Mouse (Mus musculus) A20 (cell line): ENCODE data around the gene Vwa1.
A peak's percentile ranks its signal among the peaks of the same experiment; 100 is the strongest.
"Not testable (repeated sequence)": the region's sequence is repeated elsewhere in the genome, so short reads cannot be mapped to it uniquely, and the experiment has no call there.

Experiments
- DNase-seq: peaks from one replicate; pipeline ENCODE4 v3.0.0-alpha.2; 2011; ENCODE audit warnings: low read depth, low spot score

The Vwa1 gene

DNA sequence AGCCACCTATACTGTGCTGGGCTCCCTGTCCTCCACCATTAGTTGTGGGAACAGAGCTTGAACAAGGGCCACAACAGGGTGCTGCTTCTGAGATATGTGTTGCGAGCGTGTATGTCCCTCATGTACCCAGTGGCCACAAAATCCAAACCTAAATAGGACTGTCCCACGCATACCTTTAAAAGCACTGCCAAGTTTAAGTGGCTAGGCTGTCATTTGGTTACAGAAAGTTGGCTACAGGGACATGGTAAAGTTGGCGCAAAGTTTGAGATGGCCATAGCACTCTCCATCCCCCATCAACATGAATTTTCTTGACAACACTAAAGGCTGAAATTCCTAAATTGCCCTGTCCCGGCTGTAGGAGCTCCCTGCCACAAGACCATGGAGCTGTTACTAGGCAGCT, 29.4 kb downstream of the Vwa1 start:
- DNase-seq, result no peak

- DNase-seq, result no peak
Observed at GRCm38 (mm10) chr4:155744474-155744873, 30.0 kb downstream of the Vwa1 start.

- DNase-seq, result no peak
Observed at GRCm38 (mm10) chr4:155742684-155743083, 31.8 kb downstream of the Vwa1 start.

DNA sequence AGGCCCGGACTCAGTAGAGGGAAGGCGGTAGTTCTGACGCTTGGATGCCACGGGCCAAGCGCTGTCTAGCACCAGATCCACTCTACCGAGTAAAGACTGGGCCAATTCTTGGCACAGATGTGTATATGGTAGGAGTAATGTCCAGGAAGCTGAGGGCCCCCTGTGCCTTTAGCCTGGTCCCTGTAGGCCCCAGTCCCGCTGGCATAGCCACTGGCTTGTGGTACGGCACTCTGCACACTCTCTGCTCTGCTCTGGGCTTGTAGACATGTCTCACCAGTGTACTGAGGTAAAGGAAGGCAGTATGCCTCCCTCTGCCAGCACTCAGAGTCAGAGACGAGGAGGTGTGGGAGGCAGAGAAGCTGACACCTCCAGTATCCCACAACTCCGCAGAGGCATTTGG, 33.8 kb downstream of the Vwa1 start:
- not testable (repeated sequence) for DNase-seq

DNA sequence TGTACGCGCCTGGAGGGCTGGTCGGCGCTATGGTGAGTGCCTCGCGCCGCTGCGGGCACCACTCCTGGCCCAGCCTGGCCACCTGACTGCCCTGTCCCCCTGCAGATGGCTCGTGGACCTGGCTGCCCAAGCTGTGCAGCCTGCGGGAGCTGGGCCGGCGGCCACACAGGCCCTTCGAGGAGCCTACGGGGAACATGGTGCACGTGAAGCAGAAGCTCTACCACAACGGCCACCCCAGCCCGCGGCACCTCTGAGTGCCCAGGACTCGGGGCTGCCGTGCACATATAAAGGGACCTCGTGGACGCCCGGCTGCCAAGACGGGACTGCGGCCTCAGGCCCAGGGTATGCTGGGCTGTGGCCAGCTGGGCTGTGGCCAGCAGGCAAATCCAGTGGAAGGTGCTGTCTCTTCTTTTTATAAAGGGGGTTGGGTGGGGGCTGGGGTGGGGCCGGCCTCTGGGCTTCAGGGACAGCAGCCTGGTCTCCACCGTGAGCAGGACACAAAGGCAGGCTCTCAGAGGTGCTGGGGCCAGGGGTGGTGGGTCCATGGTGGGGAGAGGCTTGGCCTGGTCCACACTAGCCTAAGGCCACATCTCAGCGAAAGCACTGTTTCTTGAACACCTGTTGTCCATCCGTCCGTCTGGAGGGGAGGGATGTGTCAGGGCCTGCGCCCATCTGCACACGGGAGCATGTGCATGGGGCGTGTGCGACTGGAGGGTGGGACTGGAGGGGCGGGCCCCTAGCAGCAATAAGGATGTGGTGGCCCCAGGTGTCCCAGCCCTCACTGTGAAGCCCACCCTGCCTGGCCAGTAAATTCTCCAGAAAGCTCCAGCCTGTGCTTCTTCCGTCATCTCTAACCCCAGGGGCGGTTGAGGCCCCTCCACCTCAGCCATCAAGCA, 34.5 kb downstream of the Vwa1 start:
- DNase-seq, result no peak

DNA sequence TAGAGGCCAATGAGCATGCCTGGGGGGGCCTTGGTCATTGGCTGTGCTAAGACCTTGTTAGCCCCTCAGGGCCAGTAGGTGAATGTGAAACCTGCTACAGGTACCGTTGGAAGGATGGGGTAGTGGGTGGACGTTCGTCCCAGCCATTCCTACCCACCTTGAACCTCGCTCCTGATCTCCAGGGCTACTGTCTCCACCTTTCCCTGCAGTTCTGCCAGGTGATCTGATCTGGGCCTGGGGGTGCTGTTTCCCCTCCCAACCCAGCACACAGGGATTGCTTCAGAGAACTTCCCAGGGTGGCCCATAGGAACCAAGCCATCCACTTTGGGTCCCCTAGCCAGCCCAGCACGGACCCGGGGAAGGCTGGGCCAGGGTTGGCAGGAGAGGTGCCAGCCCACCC, 35.3 kb downstream of the Vwa1 start:
- DNase-seq, result no peak

DNA sequence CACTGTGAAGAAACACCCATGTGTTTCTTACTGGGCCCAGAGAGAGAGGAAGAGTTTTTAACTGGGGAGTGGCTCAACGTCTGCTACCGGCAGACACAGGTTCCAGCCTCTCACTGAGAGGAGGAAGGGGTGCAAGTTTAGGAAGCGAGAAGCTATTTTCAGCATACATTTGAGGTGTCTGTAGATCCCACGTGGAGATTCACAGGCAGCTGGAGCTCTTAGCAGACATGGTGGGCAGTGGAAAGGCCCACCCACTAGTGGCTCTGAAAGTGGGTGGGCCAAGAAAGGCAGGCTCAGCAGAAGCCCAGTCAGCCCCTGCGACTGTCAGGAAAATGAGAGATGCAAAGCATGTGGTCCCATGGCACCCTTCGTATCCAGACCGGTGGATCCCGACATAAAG, 36.2 kb downstream of the Vwa1 start:
- DNase-seq, result no peak

DNA sequence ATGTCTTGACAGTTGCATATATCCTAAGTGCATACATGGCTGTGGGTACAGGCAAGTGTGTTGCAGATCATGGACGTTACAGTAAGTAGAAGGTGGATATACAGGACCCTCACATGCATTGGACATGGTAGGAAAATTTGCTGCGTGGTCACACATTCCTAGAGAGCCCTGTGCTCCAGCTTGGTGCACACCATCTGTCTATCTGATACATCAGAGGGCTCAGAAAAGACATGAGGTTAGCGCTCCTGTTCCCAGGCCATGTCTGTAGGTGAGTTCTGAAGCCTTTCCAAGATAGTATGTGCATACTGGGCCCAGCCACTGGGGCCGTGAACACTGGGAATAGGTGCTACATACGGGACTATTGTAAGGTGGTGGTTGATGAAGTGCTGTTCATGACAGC, 38.1 kb downstream of the Vwa1 start:
- DNase-seq, result no peak

DNA sequence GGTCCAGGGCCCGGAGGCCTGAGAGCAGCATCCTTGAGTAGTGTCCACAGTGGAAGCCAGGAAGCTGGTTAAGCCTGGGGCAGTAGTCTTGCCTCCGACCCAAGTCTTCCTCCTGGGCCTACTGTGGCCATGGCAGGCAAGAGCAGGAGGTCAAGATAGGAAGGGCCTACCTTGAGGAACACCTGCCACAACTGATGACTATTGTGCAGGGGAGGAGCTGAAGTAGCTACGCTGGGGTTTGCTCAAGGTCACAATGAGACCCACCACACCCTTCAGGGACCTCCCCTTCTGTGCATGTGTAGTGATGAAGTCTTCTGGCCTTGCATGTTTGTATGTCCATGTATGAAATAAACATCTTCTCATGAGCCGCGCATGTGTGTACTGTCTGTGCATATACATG, 38.7 kb downstream of the Vwa1 start:
- peak; percentile 46 for DNase-seq

DNA sequence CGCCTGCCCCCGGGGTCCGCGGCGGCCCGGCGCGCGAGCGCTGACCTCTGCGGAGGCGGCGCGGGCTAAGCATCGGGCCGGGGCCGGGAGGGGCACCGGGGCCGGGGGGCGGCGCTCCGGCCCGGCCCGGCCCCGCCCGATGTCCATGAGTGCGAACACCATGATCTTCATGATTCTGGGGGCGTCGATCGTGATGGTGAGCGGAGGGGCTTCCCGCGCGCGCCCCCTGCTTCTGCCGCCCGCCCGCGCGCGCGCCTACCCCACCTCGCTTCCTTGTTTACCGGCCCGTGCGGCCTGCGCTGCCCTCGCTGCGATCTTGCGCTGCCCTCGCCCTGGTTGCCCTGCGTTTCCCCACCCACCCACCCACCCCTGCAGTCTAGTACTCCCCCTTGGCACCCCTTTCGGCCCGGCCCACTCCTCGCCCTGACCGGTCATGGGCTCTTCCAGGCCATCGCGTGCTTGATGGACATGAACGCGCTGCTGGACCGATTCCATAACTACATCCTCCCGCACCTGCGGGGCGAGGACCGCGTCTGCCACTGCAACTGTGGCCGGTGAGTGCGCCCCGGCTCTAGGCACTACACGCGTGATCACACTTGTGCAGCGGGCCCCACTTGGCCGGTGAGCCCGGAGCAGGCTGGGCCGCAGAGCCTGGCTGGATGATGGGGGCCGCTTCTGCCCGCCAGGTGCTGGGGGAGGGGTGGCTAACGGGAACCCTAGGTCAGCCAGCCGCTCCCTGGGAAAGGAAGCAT, 39.4 kb downstream of the Vwa1 start:
- DNase-seq, result no peak

GRCm38 (mm10) chr4:155734350-155734941, 40.1 kb downstream of the Vwa1 start, which contains the start of gene Tmem240:
Gene Tmem240, plus strand, starts transcription at chr4:155734800.
- DNase-seq, result peak; percentile 88

DNA sequence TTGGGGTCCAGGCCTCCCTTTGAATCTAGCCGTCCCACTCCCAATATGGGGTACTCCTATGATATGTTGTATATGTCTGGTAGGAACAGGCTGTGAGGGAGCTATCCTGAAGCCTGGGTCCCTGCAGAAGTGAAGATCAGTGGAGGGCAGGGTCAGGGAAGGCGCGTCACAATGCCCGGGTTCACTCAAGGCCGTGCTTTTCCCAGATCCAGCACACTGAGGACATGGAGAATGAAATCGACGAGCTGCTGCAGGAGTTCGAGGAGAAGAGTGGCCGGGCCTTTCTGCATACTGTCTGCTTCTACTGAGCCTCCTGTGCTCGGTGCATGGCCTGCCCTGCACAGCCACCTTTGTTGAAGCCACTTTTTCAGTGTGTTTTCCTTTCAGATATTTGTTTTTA, 41.2 kb downstream of the Vwa1 start:
- no peak for DNase-seq

- no peak for DNase-seq
Observed at GRCm38 (mm10) chr4:155727993-155728392, 46.5 kb downstream of the Vwa1 start.

- peak; percentile 50 for DNase-seq
Observed at GRCm38 (mm10) chr4:155721668-155722083, 52.8 kb downstream of the Vwa1 start.
